Comparison of ENCODE assay signal across 21 mouse cellular contexts in the genomic region with DNA sequence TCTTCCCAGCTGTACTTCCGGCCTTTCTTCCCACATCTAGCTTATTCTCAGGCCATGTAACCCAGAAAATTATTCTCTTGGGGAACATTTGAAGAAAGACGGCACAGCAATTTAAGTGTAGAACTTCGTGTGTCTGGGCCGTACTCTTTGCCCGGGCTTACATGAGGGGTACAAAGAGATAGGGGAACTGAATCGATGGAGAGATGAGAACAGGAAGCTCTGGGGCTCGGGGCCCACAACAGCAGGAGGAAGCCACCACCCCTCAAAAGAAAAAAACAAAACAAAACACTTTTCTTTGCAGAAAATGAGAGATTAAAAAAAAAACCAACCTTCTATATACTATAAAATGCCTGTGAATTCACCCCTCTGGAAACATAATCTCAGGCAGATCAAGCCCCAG. TPM values are rescaled to one million over a fixed set of nuclear protein-coding genes. Genes with fewer than 3 reads are reported as not detected.
DNase-seq lines count a peak whose midpoint lies in the region; ATAC-seq lines count a peak whose summit lies in the region.
"Had no signal": no experiment of that assay in that cellular context is flagged by ENCODE, and none has a peak within 500 bp of the region (broad histone marks: within the 10 kb centered on the region; RNA-seq: fewer than 3 reads in every experiment).

No protein-coding gene starts in this region.

- no peaks in the 10 kb centered on the region for H3K9me3 ChIP-seq in heart, embryonic 13.5 days
- no peaks in the 10 kb centered on the region for H3K9me3 ChIP-seq in lung, embryonic 16.5 days (ENCODE audit: control insufficient read depth, low read length)
- H3K9me3 ChIP-seq: forebrain, embryonic 12.5 days; hindbrain, embryonic 13.5 days; kidney, embryonic 15.5 days; limb, embryonic 15.5 days; liver, embryonic 15.5 days had no signal

- no peaks in the 10 kb centered on the region for H3K36me3 ChIP-seq in heart, embryonic 13.5 days
- no peaks in the 10 kb centered on the region for H3K36me3 ChIP-seq in lung, embryonic 16.5 days (ENCODE audit: control insufficient read depth, insufficient read depth, low read length)
- H3K36me3 ChIP-seq: forebrain, embryonic 12.5 days; hindbrain, embryonic 13.5 days; kidney, embryonic 15.5 days; limb, embryonic 15.5 days; liver, embryonic 15.5 days had no signal

- no peak overlapping the region for H3K4me3 ChIP-seq in heart, embryonic 13.5 days
- no peak overlapping the region for H3K4me3 ChIP-seq in lung, embryonic 16.5 days (ENCODE audit: low read length)
- H3K4me3 ChIP-seq: forebrain, embryonic 12.5 days; hindbrain, embryonic 13.5 days; kidney, embryonic 15.5 days; limb, embryonic 15.5 days; liver, embryonic 15.5 days had no signal

- no peak overlapping the region for H3K27ac ChIP-seq in heart, embryonic 13.5 days (replicated peaks)
- H3K27ac ChIP-seq in lung, embryonic 16.5 days (ENCODE audit: low read length): no peak overlapping the region
- H3K27ac ChIP-seq: forebrain, embryonic 12.5 days; hindbrain, embryonic 13.5 days; kidney, embryonic 15.5 days; limb, embryonic 15.5 days; liver, embryonic 15.5 days had no signal

- WGBS in heart, embryonic 13.5 days: 64% methylated on average over 7 of the region's 7 CpGs
- 53% methylated on average over 7 of the region's 7 CpGs for WGBS in lung, embryonic 16.5 days

- no peak for ATAC-seq in heart, embryonic 13.5 days (ENCODE audit: extremely low read depth, insufficient number of reproducible peaks, low FRiP score, low TSS enrichment)
- ATAC-seq in lung, embryonic 16.5 days (ENCODE audit: low read depth): no peak
- ATAC-seq: intestine, postnatal 0 days had no signal

- H3K27me3 ChIP-seq in heart, embryonic 13.5 days (replicated peaks): peaks cover 12% of the 10 kb centered on the region
- no peaks in the 10 kb centered on the region for H3K27me3 ChIP-seq in lung, embryonic 16.5 days (ENCODE audit: control insufficient read depth, insufficient read depth, low read depth, low read length)
- H3K27me3 ChIP-seq: forebrain, embryonic 12.5 days; kidney, embryonic 15.5 days; limb, embryonic 15.5 days had no signal

- DNase-seq in heart, adult 18-20 months: no peak
- DNase-seq in lung, postnatal 4 days: no peak
- DNase-seq in A20 (ENCODE audit: low read depth, low spot score) (peak; percentile 49), MN1 (ENCODE audit: low spot score) (no peak)
- peak; percentile 65 for DNase-seq in induced T-regulatory cell, adult 2 months (ENCODE audit: low read depth)
- no peak for DNase-seq in urinary bladder, postnatal 14 days (ENCODE audit: low spot score)
- DNase-seq: adrenal gland, adult 8-10 months; cerebellum, adult 9-11 months; heart, adult 11 months; heart, postnatal 10 days; layer of hippocampus, postnatal 36 days; lung, postnatal 10 days; right cerebral cortex, adult 18-20 months had no signal

- peak overlapping the region; percentile 8; the same call in 1 of the 2 replicates for H3K4me2 ChIP-seq in heart, embryonic 13.5 days
- H3K4me2 ChIP-seq in lung, embryonic 16.5 days (ENCODE audit: low read depth, low read length): peak overlapping the region; percentile 39; the same call in 1 of the 2 replicates
- H3K4me2 ChIP-seq: forebrain, embryonic 12.5 days; limb, embryonic 15.5 days; liver, embryonic 15.5 days had no signal

- H3K9ac ChIP-seq in heart, embryonic 13.5 days: no peak overlapping the region; the same call in 1 of the 2 replicates
- H3K9ac ChIP-seq in lung, embryonic 16.5 days (ENCODE audit: low read length): no peak overlapping the region
- H3K9ac ChIP-seq: forebrain, embryonic 12.5 days; kidney, embryonic 15.5 days; limb, embryonic 15.5 days; liver, embryonic 15.5 days had no signal

- H3K4me1 ChIP-seq in heart, embryonic 13.5 days: peaks cover 21% of the 10 kb centered on the region
- H3K4me1 ChIP-seq in lung, embryonic 16.5 days (replicated peaks; ENCODE audit: control insufficient read depth, insufficient read depth, low read length): no peaks in the 10 kb centered on the region; the same call in 1 of the 2 replicates

RNA-seq across cellular contexts. Expression of a gene that starts 41.5 kb away (rescaled TPM):
- 0.13 and 0.14 TPM in 2 replicates for polyA plus RNA-seq in heart, embryonic 13.5 days (2015; fragmentation: Nextera tagmentation; extraction: Ambion mirVana)
- total RNA-seq in heart, adult 18-20 months (2021): under 1 TPM in 1 of 2 experiments, not detected in 1; 0.18 TPM
- polyA plus RNA-seq in lung, embryonic 16.5 days (2015; fragmentation: Nextera tagmentation; extraction: Ambion mirVana): 1.3 and 1.5 TPM in 2 replicates
- total RNA-seq: layer of hippocampus, postnatal 36 days had no signal

RNA-seq across cellular contexts. Expression of a gene that starts 57.8 kb away (rescaled TPM):
- 4.9 and 8.8 TPM in 2 replicates for polyA plus RNA-seq in heart, embryonic 13.5 days (2015; fragmentation: Nextera tagmentation; extraction: Ambion mirVana)
- total RNA-seq in heart, adult 18-20 months (2021): 1 to 10 TPM; 1.0 to 3.4 TPM
- 1.5 and 1.6 TPM in 2 replicates for polyA plus RNA-seq in lung, embryonic 16.5 days (2015; fragmentation: Nextera tagmentation; extraction: Ambion mirVana)

Comparison
In these comparisons a context has a peak if more than half of its experiments do, and no peak if none do; other contexts are left out.
1. DNase-seq: peak in A20 (single experiment) and induced T-regulatory cell, adult 2 months (single experiment); none in heart, adult 18-20 months (0 of 2), lung, postnatal 4 days (0 of 2), MN1 (single experiment) and urinary bladder, postnatal 14 days (single experiment).